ENCODE assay signal across 8 mouse cellular contexts in the genomic region with DNA sequence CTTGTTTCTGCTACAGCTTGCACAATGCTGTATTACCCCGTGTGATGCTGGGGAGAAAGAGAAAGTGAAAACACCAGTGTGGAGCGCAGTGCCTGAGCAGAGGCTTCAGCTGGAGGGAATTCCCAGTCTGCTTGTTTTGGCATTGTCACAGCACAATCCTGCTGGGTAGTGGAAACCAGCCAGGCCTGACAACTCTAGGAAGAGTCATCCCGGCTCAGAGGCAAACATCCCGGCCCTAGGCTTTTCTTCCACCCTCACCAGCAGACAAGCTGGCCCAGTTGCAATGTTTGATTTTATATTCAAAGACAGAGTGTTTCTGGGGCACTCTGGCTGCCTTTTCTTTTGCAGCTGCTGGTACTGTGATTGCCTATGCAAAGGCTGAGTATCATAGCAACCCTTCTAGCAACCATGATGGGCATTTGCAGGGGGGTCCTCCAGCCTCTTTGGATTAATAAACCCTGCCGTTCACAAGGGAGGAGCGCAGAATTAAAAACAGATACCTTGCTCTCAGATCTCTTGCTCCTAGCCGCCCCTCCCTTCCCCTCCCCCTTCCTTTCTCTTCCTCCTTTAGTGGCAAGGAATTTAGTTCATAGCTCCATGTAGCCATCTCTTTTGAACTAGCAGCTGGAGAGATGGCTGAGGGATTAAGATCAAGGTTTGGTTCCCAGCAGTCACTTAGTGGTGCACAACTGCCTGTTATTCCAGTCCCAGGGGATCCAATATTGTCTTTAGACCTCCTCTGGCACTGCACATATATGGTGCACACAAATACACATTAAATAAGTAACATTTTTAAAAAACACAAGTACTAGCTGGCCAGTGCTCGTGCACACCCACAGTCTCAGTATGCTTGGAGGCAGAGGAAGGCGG. TPM values are rescaled to one million over a fixed set of nuclear protein-coding genes. Genes with fewer than 3 reads are reported as not detected.
DNase-seq lines count a peak whose midpoint lies in the region; ATAC-seq and TF ChIP-seq lines count a peak whose summit lies in the region.

No protein-coding gene starts in this region.

- TF ChIP-seq POLR2A in bone marrow, adult 2 months (IDR thresholded peaks at IDR 0.05; ENCODE audit: borderline replicate concordance, control insufficient read depth, low read depth, low read length), result no peak

- WGBS in bone marrow, adult 2 months, result 36% methylated on average over 8 of the region's 9 CpGs
- 44% methylated on average over 9 of the region's 9 CpGs for WGBS in heart, embryonic 12.5 days
- 24% methylated on average over 8 of the region's 9 CpGs for WGBS in limb, embryonic 15.5 days
- 36% methylated on average over 9 of the region's 9 CpGs for WGBS in stomach, postnatal 0 days

- H3K36me3 ChIP-seq in heart, embryonic 12.5 days, result no peaks in the 10 kb centered on the region
- no peaks in the 10 kb centered on the region for H3K36me3 ChIP-seq in limb, embryonic 15.5 days
- H3K36me3 ChIP-seq in stomach, postnatal 0 days (ENCODE audit: control insufficient read depth, insufficient read depth, low read length), result no peaks in the 10 kb centered on the region

- H3K9ac ChIP-seq in heart, embryonic 12.5 days, result no peak overlapping the region
- H3K9ac ChIP-seq in limb, embryonic 15.5 days, result 0 out of 2 replicates have a peak overlapping the region, but pooled peaks have one; percentile 20
- peak overlapping the region; percentile 27; the same call in 1 of the 2 replicates for H3K9ac ChIP-seq in stomach, postnatal 0 days (ENCODE audit: low read length)

- peak overlapping the region; percentile 14 for H3K4me3 ChIP-seq in bone marrow, adult 2 months (replicated peaks; ENCODE audit: control insufficient read depth, low read depth, low read length)
- H3K4me3 ChIP-seq in heart, embryonic 12.5 days, result 0 out of 2 replicates have a peak overlapping the region, but pooled peaks have one; percentile 14
- H3K4me3 ChIP-seq in limb, embryonic 15.5 days, result no peak overlapping the region
- H3K4me3 ChIP-seq in stomach, postnatal 0 days (ENCODE audit: low read depth, low read length), result no peak overlapping the region

- no peak for TF ChIP-seq CTCF in bone marrow, adult 2 months (IDR thresholded peaks at IDR 0.05; ENCODE audit: control insufficient read depth, insufficient read depth, low read length)
- TF ChIP-seq CTCF in stomach, postnatal 0 days (IDR thresholded peaks at IDR 0.05; ENCODE audit: low read depth), result no peak

- peak; percentile 29; the same call in 1 of the 2 replicates for ATAC-seq in heart, embryonic 12.5 days (ENCODE audit: insufficient number of reproducible peaks, low FRiP score)
- peak; percentile 58 for ATAC-seq in limb, embryonic 15.5 days (ENCODE audit: insufficient number of reproducible peaks, low FRiP score, low TSS enrichment, low read depth)
- peak; percentile 80; the same call in 1 of the 2 replicates for ATAC-seq in stomach, postnatal 0 days (ENCODE audit: low FRiP score, low TSS enrichment)

- peak overlapping the region; percentile 44 for H3K4me2 ChIP-seq in heart, embryonic 12.5 days
- 0 out of 2 replicates have a peak overlapping the region, but pooled peaks have one; percentile 24 for H3K4me2 ChIP-seq in limb, embryonic 15.5 days
- peak overlapping the region; percentile 25; the same call in 1 of the 2 replicates for H3K4me2 ChIP-seq in stomach, postnatal 0 days (replicated peaks; ENCODE audit: low read depth)

- H3K9me3 ChIP-seq in heart, embryonic 12.5 days (replicated peaks), result no peaks in the 10 kb centered on the region
- H3K9me3 ChIP-seq in limb, embryonic 15.5 days, result no peaks in the 10 kb centered on the region
- H3K9me3 ChIP-seq in stomach, postnatal 0 days (ENCODE audit: control insufficient read depth, low read length), result no peaks in the 10 kb centered on the region

- H3K27ac ChIP-seq in bone marrow, adult 2 months (ENCODE audit: control insufficient read depth, insufficient read depth, low read depth, low read length, poor library complexity), result no peak overlapping the region
- peak overlapping the region; percentile 27 for H3K27ac ChIP-seq in heart, embryonic 12.5 days (ENCODE audit: poor library complexity, severe bottlenecking)
- H3K27ac ChIP-seq in limb, embryonic 15.5 days, result peak overlapping the region; percentile 74
- H3K27ac ChIP-seq in stomach, postnatal 0 days (replicated peaks), result no peak overlapping the region; the same call in 1 of the 2 replicates

- no peak for TF ChIP-seq EP300 in stomach, postnatal 0 days (optimal IDR thresholded peaks at IDR 0.05)

- no peaks in the 10 kb centered on the region; the same call in 1 of the 2 replicates for H3K4me1 ChIP-seq in bone marrow, adult 2 months (ENCODE audit: control insufficient read depth, insufficient read depth, low read length)
- peaks cover 13% of the 10 kb centered on the region for H3K4me1 ChIP-seq in heart, embryonic 12.5 days (replicated peaks)
- H3K4me1 ChIP-seq in limb, embryonic 15.5 days, result peaks cover 15% of the 10 kb centered on the region
- no peaks in the 10 kb centered on the region; the same call in 1 of the 2 replicates for H3K4me1 ChIP-seq in stomach, postnatal 0 days (replicated peaks; ENCODE audit: control insufficient read depth, insufficient read depth)

- H3K27me3 ChIP-seq in heart, embryonic 12.5 days (replicated peaks), result no peaks in the 10 kb centered on the region
- H3K27me3 ChIP-seq in limb, embryonic 15.5 days, result no peaks in the 10 kb centered on the region
- H3K27me3 ChIP-seq in stomach, postnatal 0 days (ENCODE audit: control insufficient read depth, insufficient read depth, low read length), result no peaks in the 10 kb centered on the region

- DNase-seq in A20 (ENCODE audit: low read depth, low spot score), result peak; percentile 70
- DNase-seq in fibroblast of lung, adult 2 months (ENCODE audit: low read depth), result peak; percentile 94
- peak; percentile 87 for DNase-seq in kidney, postnatal 10 days
- DNase-seq in neural tube, embryonic 10.5 days (ENCODE audit: extremely low spot score, low spot score), result peak; percentile 40
- peak; percentile 47 for DNase-seq in stomach, postnatal 0 days (ENCODE audit: low spot score)

RNA-seq across cellular contexts. Expression of a gene that starts 33.2 kb away (rescaled TPM):
- not detected in 2 replicates for polyA plus RNA-seq in bone marrow, adult 2 months (2011; ENCODE audit: insufficient read depth, insufficient read length, low replicate concordance, missing spikeins)
- 0.33 and 0.37 TPM in 2 replicates for polyA plus RNA-seq in heart, embryonic 12.5 days (2016; fragmentation: Nextera tagmentation; extraction: Ambion mirVana)
- 1.9 TPM in 2 replicates for polyA plus RNA-seq in limb, embryonic 15.5 days (2015; fragmentation: Nextera tagmentation; extraction: Ambion mirVana)
- 0.27 TPM in 2 replicates for polyA plus RNA-seq in stomach, postnatal 0 days (2015; fragmentation: Nextera tagmentation; extraction: Ambion mirVana)

Comparison
In these comparisons a context has a peak if more than half of its experiments do, and no peak if none do; other contexts are left out.
1. DNase-seq: peak in every context shown above with its lines; median percentile 94 in fibroblast of lung, adult 2 months; 87 in kidney, postnatal 10 days; 70 in A20; 47 in stomach, postnatal 0 days; 40 in neural tube, embryonic 10.5 days.
2. H3K27ac ChIP-seq: peak in heart, embryonic 12.5 days (single experiment) and limb, embryonic 15.5 days (single experiment); none in bone marrow, adult 2 months (single experiment) and stomach, postnatal 0 days (single experiment).
3. H3K4me3 ChIP-seq: peak in bone marrow, adult 2 months (single experiment) and heart, embryonic 12.5 days (single experiment); none in limb, embryonic 15.5 days (single experiment) and stomach, postnatal 0 days (single experiment).
4. ATAC-seq: peak in every context shown above with its lines; median percentile 80 in stomach, postnatal 0 days; 58 in limb, embryonic 15.5 days; 29 in heart, embryonic 12.5 days.
5. Peak in every context shown above with its lines, with median percentiles within 50 percentile points of each other: H3K4me2 ChIP-seq.